Mouse (Mus musculus): Measurements from ENCODE around the gene Cisd2.

- TF ChIP-seq CTCF (IDR thresholded peaks at IDR 0.05; ENCODE audit: insufficient read depth, low read depth, low read length) (no peak), POLR2A (IDR thresholded peaks at IDR 0.05; ENCODE audit: insufficient read depth, low read depth, low read length) (no peak)
These were observed 45.4 kb upstream of the Cisd2 start for GRCm38 (mm10) chr3:135469146-135469545.
